Mouse (Mus musculus) CH12.LX (cell line): Measurements from ENCODE around the gene Maml2. TPM values are rescaled to one million over a fixed set of nuclear protein-coding genes. Genes with fewer than 3 reads are reported as not detected.

Experiments
- DNase-seq: peaks from one replicate; pipeline ENCODE4 v3.0.0-alpha.2; 2013; ENCODE audit errors: extremely low read depth
- H3K27ac ChIP-seq: 2 replicates; pipeline ENCODE4 v1.5.1; 2012; ENCODE audit warnings: low read depth, mild to moderate bottlenecking, control low read depth, moderate library complexity; ENCODE audit not compliant: insufficient read depth
- H3K27me3 ChIP-seq: replicated peaks from 2 replicates; pipeline ENCODE3; 2012; ENCODE audit warnings: inconsistent platforms
- H3K36me3 ChIP-seq, 2 experiments: replicated peaks in 1 of 2; 2 replicates each; pipeline versions ENCODE3 to v1.6.1; 2012; ENCODE audit warnings: inconsistent platforms in 1 of 2, low read length in 1 of 2, mild to moderate bottlenecking in 1 of 2, mixed read lengths in 1 of 2, moderate library complexity in 1 of 2; ENCODE audit not compliant: control insufficient read depth in 1 of 2, insufficient read depth in 1 of 2
- H3K4me1 ChIP-seq, 2 experiments: 2 replicates each; pipeline ENCODE4 v1.6.1; 2012; ENCODE audit warnings: inconsistent platforms in 1 of 2, moderate library complexity in 1 of 2; ENCODE audit not compliant: insufficient read depth in 2 of 2, control insufficient read depth in 1 of 2
- H3K4me2 ChIP-seq: 2 replicates; pipeline ENCODE4 v1.6.1; 2012; ENCODE audit warnings: low read depth, mild to moderate bottlenecking, control low read depth; ENCODE audit not compliant: poor library complexity, insufficient read depth, severe bottlenecking
- H3K4me3 ChIP-seq, 3 experiments: fragments of 150-350 bp in 1 of 3; sonication (generic) in 1 of 3; replicated peaks in 1 of 3; 2 replicates each; pipeline versions ENCODE3 to v1.5.1; 2011 to 2012; ENCODE audit warnings: low read depth in 2 of 3, low read length in 2 of 3, mild to moderate bottlenecking in 2 of 3, moderate library complexity in 2 of 3, control low read depth in 1 of 3, improper control_type of control experiment in 1 of 3, inconsistent platforms in 1 of 3, mixed read lengths in 1 of 3; ENCODE audit not compliant: poor library complexity in 1 of 3
- H3K79me2 ChIP-seq: replicated peaks from 2 replicates; pipeline ENCODE4 v1.6.1; 2012; ENCODE audit warnings: mild to moderate bottlenecking, moderate library complexity; ENCODE audit not compliant: control insufficient read depth, poor library complexity, insufficient read depth, severe bottlenecking; ENCODE audit errors: extremely low read depth
- H3K9ac ChIP-seq: 2 replicates; pipeline ENCODE4 v1.6.1; 2012; ENCODE audit warnings: low read depth, mild to moderate bottlenecking, control low read depth, moderate library complexity; ENCODE audit not compliant: insufficient read depth
- H3K9me3 ChIP-seq: replicated peaks from 2 replicates; pipeline ENCODE3; 2012; ENCODE audit warnings: low read length, inconsistent platforms, mixed read lengths
- EP300 ChIP-seq: IDR thresholded peaks from 2 replicates; pipeline ENCODE4 v1.6.1; 2011; ENCODE audit warnings: low read length, improper control_type of control experiment
- GABPA ChIP-seq: IDR thresholded peaks from 2 replicates; pipeline ENCODE4 v1.6.1; 2012; ENCODE audit warnings: low read depth, low read length, improper control_type of control experiment, inconsistent platforms; ENCODE audit not compliant: insufficient replicate concordance
- HCFC1 ChIP-seq: IDR thresholded peaks from 2 replicates; pipeline ENCODE4 v1.6.1; 2012; ENCODE audit warnings: low read depth, mild to moderate bottlenecking, inconsistent platforms, low read length, improper control_type of control experiment
- JUN ChIP-seq: IDR thresholded peaks from 2 replicates; pipeline ENCODE4 v1.6.1; 2011; ENCODE audit warnings: low read depth, mild to moderate bottlenecking, low read length, improper control_type of control experiment, moderate library complexity; ENCODE audit not compliant: insufficient read depth
- MAX ChIP-seq: IDR thresholded peaks from 2 replicates; pipeline ENCODE4 v1.6.1; 2011; ENCODE audit warnings: low read length, improper control_type of control experiment
- MAZ ChIP-seq: IDR thresholded peaks from 2 replicates; pipeline ENCODE4 v1.6.1; 2012; ENCODE audit warnings: low read depth, mild to moderate bottlenecking, inconsistent platforms, low read length, improper control_type of control experiment, moderate library complexity
- MEF2A ChIP-seq: IDR thresholded peaks from 2 replicates; pipeline ENCODE4 v1.6.1; 2014; ENCODE audit warnings: low read depth, mild to moderate bottlenecking, inconsistent platforms, low read length, improper control_type of control experiment, borderline replicate concordance
- MXI1 ChIP-seq: IDR thresholded peaks from 2 replicates; pipeline ENCODE4 v1.6.1; 2011; ENCODE audit warnings: mild to moderate bottlenecking, low read depth, low read length, improper control_type of control experiment
- NELFE ChIP-seq: IDR thresholded peaks from 2 replicates; pipeline ENCODE4 v1.6.1; 2011; ENCODE audit warnings: low read depth, low read length, improper control_type of control experiment
- TCF12 ChIP-seq: IDR thresholded peaks from 2 replicates; pipeline ENCODE4 v1.6.1; 2014; ENCODE audit warnings: low read depth, mild to moderate bottlenecking, inconsistent platforms, low read length, improper control_type of control experiment
- UBTF ChIP-seq: IDR thresholded peaks from 2 replicates; pipeline ENCODE4 v1.6.1; 2012; ENCODE audit warnings: low read depth, mild to moderate bottlenecking, inconsistent platforms, low read length, improper control_type of control experiment, moderate library complexity
- USF2 ChIP-seq: conservative IDR thresholded peaks from 2 replicates; pipeline ENCODE4 v1.6.1; 2011; ENCODE audit warnings: low read depth, low read length, improper control_type of control experiment
- ZNF384 ChIP-seq: IDR thresholded peaks from 2 replicates; pipeline ENCODE4 v1.6.1; 2012; ENCODE audit warnings: low read depth, low read length, improper control_type of control experiment, inconsistent platforms
- dilution Hi-C: fragments of 300-500 bp; cut with MboI; formaldehyde crosslinking; loops from 2 replicates; pipeline ENCODE4 v1.14.3; 2020; ENCODE audit warnings: low sequenced_read_pairs; ENCODE audit not compliant: extremely low pct_unique_long_range_greater_than_20kb, extremely low pct_ligation_motif_present
- in situ Hi-C: fragments of 300-500 bp; cut with MboI; formaldehyde crosslinking; loops from 3 replicates; pipeline ENCODE4 v1.14.3; 2019; ENCODE audit warnings: low sequenced_read_pairs, low pct_ligation_motif_present, low pct_unique_long_range_greater_than_20kb, mixed read lengths
- polyA plus RNA-seq: library from polyadenylated mRNA; unstranded; fragments of >175 nt; gene quantifications from 2 replicates; pipeline ENCODE4 v1.2.1, GENCODE M21; 2012; ENCODE audit warnings: low read depth; ENCODE audit not compliant: insufficient read length
- total RNA-seq, 2 experiments: library from RNA; depleted of rRNA; stranded (reverse); fragments of 300-350 nt in 1 of 2; fragments of >200 nt in 1 of 2; gene quantifications; 2 replicates each; pipeline ENCODE4 v1.2.3; 2012 to 2014

The Maml2 gene
- total and polyA plus RNA-seq, 3 experiments = 5.9 to 9.1 (median 5.9) TPM

DNA sequence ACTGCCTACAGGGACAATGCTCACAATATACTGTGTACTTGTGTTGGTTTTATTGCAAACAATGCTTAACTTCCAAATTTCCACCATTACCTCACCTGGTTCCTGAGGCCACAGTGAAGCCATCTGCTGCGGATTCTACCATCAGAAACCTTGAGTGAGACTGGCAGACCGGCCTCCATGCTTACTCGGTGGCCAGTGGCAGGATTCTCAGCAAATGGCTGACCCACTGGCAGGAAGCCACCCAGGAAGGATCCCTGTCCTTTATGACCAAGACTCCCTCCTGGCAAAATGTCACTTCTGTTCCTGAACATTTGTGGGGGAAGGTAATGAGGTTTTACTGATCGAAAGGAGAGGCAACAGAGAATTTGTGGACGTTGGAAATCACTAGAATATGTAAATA, 202.3 kb downstream of the Maml2 start:
- Histone ChIP-seq H3K27me3 (no peaks in the 10 kb centered on the region), H3K36me3 (peaks cover 0 to 8% of the 10 kb centered on the region in 2 experiments), H3K4me1 (peaks cover 0 to 4% of the 10 kb centered on the region in 2 experiments; a peak in 2 of 4 replicates), H3K9me3 (peaks cover under 1% of the 10 kb centered on the region), H3K79me2 (peaks cover 5% of the 10 kb centered on the region; the same call in 1 of the 2 replicates), H3K27ac (no peak overlapping the region), H3K4me2 (no peak overlapping the region), H3K4me3 (no peak overlapping the region), H3K9ac (no peak overlapping the region)
- DNase-seq = no peak
- in situ Hi-C loops = no loop called here
- TF ChIP-seq NELFE (no peak), ZNF384 (no peak), MAZ (no peak), JUN (no peak), UBTF (no peak), TCF12 (no peak), EP300 (no peak), USF2 (no peak), MAX (no peak)
- dilution Hi-C loops = no loop called here

GRCm38 (mm10) chr9:13505024-13505423, 207.3 kb downstream of the Maml2 start:
- in situ Hi-C loops = no loop called here
- no peaks in the 10 kb centered on the region for H3K9me3 ChIP-seq
- no peak overlapping the region for H3K27ac ChIP-seq
- H3K79me2 ChIP-seq = no peaks in the 10 kb centered on the region
- no peak overlapping the region for H3K4me3 ChIP-seq
- dilution Hi-C loops = no loop called here
- H3K9ac ChIP-seq = no peak overlapping the region
- peaks cover 12% of the 10 kb centered on the region in 2 experiments for H3K4me1 ChIP-seq
- H3K27me3 ChIP-seq = no peaks in the 10 kb centered on the region
- DNase-seq = no peak
- peaks cover 0 to 8% of the 10 kb centered on the region in 2 experiments for H3K36me3 ChIP-seq
- no peak overlapping the region for H3K4me2 ChIP-seq
- TF ChIP-seq GABPA = no peak
- TF ChIP-seq MEF2A = no peak
- no peak for TF ChIP-seq MXI1
- no peak for TF ChIP-seq ZNF384
- TF ChIP-seq HCFC1 = no peak
